Mouse (Mus musculus) left cerebral cortex, adult 9 months (tissue): ENCODE results near the gene Sorl1.

ENCODE experiments used
- DNase-seq, 2 experiments: peaks; one replicate each; pipeline ENCODE4 v3.0.0; 2022; ENCODE audit warnings: low spot score in 2 of 2

Sorl1 gene

DNA sequence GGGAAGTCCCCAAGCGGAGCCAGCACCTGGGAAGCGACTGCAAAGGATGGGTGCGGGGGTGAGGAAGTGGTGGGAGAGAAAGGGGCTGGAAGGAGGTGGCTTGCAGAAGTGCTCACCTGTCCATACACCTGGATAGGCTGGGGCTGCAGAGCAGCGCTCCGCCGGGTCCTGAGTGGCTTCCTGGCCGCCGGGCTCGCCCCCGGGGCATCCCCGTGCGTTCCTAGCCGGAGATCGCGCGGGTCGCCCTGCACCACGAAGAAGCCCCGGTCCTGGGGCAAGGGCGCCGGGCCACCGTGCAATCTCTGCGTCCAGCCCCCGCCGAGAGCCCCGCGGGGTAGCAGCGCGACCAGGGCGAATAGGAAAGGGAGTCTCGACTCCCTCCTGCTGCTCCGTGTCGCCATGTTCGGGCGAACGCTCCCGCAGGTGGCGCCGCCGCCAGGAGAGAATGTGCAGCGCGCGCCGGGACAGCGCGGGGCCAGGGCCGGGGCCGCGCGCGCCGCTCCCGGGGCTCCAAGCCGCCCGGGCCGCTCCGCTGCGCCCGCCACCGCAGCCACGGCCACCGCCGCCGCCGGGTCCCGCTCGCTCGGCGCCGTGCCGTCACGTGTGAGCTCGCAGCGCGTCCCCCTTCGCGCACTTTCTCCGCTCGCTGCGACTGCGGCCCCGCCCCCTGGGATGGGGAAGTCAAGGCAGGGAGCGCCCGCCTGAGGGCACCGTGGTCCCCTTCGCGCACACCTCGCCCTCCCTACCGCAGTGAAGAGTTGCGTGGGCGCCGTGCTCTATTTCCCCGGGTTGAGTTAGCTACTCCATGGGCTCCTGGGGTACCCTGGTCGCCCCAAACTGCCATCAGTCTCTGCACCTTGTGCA, at the start of gene Sorl1:
TSS of gene Sorl1 (minus strand) at position 585 of the 864 bp plus-strand sequence.
- peak in 1 of 2 experiments; percentile 66 for DNase-seq

DNA sequence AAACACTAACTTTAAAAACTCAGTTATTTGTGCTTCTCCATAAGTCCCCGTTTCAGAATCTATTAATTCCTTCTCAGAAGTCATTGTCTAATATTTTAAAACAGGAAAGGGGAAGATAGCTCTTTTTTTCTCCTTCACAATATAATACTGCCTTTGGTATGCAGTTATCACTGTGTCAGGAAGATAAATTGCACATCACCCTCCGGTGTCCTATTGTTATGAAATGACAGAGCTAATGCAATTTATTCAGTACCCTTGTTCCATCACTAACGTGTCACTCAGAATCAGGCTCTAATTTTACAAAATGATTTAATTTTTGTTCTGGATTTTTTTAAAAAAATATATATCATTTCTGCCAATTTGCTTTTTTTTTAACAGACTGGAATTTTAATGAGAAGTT, 49.7 kb upstream of the Sorl1 start:
- no peak for DNase-seq

DNA sequence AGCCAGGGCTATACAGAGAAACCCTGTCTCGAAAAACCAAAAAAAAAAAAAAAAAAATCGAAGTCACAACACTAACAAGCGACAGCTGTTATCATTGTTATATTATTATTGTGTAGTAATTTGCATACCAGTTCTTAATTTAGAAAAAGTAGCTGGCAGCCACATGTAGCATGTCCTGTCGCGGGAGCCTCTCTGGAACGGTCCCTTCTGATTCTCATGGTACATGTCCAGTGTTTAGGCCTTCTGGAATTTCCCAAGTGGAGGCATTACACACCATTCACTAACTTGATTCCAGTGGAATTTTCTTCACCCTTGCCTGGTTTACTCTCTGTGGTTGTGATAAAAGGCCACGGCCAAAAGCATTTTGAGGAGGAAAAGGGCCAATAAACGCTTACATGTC, 45.4 kb upstream of the Sorl1 start:
- DNase-seq: no peak

DNA sequence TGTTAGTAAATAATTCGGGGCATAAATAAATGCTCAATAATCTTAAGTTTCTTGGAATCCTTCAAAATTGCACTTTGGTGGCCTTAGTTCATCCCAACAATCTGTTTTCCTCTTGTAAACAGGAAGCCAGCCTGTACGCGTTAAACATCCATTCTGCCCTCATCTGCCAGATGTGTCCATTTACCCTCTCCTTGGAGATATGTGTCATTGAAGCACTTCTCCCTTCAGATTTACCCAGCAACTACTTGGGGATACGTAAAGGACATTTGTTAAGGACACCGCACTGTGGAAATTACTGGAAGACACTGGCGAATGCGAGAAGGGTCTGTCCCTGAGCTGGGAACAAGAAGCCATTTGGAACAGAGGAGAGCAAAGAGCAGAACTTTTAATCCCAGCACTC, 44.9 kb upstream of the Sorl1 start:
- DNase-seq: no peak

DNA sequence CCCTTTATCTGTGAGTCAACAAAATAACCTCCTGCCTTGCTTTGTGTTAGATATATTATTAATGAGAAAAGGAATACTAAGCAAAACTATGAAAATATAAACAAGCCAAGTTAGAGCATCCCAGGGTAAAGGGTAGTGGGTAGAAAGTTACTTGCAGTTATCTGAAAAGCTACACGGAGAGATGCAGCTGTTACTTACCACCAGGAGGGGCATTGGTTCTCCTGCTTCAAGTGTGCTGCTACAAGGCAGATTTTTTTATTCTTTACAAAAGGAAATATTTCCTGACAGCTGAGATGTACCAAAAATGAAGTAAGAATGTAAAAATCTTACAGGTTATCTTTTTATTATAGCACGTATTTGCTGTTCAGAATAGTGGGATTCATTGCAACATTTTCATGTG, 40.8 kb upstream of the Sorl1 start:
- no peak for DNase-seq

DNA sequence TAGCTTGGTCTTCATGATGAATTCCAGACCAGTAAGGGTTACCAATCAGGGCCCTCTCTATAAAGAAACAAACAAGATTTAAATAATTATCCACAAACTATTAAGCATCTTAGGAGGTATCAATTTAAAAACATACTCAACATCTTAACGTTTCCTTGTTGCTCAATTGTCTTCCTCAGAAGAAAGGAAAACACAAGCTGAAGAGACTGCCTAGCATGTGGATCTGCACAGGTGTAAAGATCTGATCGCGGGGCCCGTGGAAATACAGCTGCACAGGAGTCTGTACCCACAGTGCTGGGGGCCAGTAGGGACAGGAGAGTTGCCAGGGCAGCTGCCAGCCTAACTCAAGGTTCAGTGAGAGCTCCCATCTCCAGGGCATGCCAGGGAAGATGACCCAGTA, 38.9 kb upstream of the Sorl1 start:
- no peak for DNase-seq

DNA sequence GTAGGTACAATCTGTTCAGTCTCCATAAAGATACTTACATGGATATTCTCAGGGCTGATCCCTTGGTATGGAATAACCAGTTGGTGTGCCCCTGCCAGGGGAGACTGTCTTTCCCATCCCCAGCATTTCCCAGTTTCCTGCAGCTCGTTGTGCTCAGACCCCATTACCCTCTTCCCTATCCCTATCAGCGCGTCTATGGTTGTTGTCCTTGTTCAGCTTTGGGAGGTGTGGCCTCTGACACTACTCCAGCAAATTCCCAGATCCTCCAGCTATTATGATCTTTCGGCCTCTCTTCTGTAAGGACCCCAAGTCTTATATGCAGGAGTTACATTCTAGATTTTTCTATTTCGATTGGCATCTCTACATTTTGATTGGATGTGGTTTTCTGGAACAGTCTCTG, 35.3 kb upstream of the Sorl1 start:
- DNase-seq: no peak

DNA sequence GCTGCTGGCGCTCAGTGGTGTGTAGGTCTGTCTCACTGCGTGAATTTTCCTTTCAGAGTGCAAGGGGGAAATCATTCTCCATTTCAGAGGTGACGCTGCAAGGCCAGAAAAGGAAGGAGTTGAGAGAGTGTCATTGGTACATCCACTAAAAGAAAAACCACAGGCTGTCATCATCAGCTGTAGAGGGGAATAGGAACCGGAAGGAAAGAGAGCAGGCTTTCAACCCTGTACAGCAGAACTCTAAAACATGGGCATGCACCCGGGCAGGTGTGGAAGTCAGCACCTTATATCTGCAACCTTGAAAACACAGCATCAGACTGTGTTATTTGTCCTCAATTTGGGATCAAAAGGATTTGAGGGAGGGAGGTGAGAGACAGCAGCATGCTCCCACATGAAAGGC, 34.6 kb upstream of the Sorl1 start:
- DNase-seq: no peak

DNA sequence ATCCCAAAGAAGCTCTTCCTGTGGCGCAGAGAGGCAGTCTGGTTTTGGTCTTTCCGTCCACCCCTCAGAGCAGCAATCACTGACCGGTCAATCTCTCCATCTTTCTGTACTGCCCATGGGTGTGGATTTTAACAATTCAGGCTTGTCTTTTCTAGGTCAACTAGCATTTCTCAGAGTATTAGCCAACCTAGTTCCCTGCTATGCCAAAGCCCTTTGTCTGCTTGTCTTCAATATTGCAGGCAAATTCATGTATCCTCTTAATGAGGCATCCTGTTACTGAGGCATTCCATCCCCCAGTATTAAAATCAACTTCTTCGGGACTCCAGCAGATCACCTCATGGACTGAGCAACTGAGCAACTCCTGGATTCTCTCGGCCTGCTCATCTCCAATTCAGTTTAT, 33.9 kb upstream of the Sorl1 start:
- DNase-seq: no peak

DNA sequence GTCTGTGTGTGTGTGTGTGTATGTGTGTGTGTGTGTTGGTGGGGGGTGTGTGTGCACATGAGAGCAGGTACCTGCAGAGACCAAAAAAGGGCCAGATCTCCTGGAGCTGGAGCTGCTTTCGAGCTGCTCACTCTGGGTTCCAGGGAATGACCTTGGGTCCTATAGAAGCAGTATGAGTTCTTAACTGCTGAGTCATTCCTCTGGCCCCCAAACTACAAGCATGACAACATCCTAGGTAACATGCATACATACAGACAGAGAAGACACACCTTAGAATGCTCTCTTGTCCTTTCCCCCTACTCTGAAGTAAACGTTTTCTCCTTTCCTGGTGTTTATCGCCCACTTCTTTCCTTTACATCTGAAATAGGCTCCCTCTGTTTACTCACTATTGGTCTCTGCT, 32.5 kb upstream of the Sorl1 start:
- no peak for DNase-seq

DNA sequence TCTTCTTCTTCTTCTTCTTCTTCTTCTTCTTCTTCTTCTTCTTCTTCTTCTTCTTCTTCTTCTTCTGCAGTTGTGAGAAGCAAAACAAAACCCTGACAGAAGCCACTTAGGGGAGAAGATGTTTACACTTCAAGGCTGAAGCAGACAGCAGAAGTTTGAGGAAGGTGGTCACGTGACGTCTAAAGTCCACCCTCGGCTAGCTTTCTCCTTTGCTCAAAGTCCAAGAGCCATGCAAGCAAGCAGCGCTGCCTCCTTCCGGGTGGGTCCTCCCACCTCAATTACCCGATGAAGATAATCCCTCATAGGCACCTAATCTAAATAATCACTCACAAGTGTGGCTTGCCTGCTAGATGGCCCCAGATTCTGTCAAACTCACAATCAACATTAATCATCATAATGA, 30.6 kb upstream of the Sorl1 start:
- no peak for DNase-seq

DNA sequence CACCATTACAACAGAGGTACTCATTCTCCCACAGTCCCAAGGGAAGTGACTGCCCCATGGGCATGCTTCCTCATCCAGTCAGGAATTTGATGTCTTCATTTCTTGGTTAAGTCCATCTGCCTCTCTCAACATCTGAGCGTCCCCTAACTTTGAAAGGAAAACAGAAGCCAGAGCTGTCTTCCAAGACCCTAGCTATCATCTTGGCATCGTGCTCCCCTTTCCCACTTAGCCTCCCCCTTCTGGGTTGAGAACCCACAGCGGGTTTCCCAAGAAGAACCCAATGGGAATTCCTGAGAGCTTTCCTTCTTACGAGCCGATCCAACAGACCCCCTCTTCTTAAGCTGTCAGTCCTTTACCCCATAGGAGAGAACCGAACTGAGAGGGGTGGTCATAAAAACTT, 24.7 kb upstream of the Sorl1 start:
- no peak for DNase-seq

DNA sequence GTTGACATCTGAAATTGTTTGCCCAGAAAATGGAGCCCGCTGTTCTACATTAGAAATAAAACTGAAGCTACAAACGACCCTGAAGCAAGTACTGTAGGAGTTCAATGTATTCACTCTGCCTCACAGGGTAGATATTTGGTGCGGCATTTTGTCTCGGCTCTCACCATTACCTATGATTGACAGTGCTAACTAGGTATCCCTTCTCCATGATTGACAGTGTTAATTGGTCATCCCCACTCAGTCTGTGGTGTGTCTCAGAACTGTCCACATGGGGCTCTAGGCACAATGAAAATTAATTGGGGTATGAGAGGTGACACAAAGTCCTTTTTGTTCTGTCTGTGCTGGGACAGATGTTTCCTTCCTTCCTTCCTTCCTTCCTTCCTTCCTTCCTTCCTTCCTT, 23.9 kb upstream of the Sorl1 start:
- no peak for DNase-seq

DNA sequence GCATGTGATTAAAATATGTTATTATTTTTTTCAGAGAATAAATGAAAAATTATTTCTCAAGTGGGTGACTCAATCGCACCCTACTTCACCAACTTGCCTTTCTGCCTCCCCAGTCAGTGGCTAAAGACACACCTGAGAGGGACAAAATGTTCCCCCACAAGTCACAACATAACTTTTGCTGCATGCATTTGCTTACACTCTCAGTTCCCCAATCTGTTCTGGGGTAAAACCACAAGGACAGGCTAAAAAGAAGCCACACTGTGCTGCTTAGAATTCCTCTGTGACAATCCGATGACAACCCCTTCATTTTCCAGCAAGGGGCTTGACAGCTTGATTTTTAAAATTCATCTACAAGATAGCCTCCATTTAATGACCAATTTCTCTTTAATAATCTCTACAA, 22.4 kb upstream of the Sorl1 start:
- no peak for DNase-seq

DNA sequence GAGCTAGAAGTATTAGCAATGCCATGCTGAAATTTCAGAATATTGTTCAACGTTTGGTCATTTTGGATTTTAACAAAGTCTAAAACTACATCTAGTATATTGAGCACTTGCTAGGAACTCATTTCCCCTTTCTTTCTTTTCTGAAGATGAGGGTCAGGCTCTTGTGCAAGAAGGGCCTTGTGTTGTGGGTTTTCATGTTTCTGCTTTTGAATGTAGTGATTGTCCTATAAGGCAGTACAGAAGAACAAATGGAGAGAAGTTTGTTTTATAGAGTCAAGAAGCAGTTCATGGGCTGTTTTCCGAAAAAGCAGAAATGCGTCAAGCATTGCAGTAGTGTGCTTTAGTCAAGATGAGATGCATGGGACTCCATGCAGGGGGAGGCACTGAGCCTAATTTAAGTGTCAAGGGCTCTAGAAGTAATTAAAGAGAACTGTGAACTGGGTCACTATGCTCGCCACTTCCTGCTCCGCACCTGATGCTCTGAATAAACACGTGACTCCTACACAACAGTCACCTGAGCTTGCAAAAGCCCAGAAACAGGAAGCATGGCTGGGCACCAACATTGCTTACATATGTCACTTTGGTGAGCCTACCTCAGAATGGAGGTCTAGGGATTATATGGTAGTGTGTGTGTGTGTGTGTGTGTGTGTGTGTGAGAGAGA, 17.6 kb upstream of the Sorl1 start:
- DNase-seq: no peak

DNA sequence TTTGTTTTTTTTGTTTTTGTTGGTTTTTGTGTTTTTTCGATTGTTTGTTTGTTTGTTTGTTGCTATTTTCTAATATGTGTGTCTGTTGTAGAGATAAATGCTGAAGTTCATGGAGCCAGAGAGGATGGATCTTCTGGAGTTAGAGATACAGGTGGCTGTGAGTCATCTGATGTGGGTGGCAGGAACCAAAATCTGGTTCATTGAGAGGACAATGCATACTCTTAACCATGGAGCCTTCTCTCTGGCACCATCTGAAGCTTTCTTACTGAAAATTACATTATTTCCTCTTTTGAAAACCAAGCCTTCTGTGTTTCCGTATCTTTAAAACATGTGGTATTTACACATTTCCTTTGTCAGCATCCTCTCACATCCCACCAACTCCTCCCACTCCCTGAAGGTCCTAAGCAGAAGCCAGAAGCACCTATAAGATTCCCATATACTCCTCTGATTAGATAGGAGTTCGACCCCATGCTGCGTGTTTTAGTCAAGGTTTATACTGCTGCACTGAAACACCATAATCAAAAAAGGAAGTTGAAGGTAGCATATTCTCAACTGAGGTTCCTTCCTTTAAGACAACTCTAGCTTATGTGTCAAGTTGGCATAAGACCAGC, 14.3 kb upstream of the Sorl1 start:
- peak in 1 of 2 experiments; percentile 51 for DNase-seq

DNA sequence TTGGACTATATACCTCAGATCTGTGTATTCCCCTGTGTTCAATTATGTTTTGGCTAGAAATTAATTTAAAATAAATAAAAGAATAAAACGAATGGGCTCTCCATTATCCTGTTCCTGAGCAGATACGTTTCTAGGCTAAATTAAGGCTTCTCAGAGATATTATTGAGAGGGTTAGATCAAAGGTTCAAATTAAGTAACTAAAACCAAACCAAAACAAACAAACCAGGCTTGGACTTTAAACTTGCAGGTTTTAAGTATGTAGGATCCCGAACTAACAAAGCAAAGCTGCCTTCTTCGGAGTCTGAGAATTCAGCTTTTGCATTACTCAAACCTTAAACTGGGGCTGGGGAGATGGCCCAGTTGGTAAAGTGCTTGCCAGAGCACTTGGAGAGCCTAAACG, 13.5 kb upstream of the Sorl1 start:
- no peak for DNase-seq

DNA sequence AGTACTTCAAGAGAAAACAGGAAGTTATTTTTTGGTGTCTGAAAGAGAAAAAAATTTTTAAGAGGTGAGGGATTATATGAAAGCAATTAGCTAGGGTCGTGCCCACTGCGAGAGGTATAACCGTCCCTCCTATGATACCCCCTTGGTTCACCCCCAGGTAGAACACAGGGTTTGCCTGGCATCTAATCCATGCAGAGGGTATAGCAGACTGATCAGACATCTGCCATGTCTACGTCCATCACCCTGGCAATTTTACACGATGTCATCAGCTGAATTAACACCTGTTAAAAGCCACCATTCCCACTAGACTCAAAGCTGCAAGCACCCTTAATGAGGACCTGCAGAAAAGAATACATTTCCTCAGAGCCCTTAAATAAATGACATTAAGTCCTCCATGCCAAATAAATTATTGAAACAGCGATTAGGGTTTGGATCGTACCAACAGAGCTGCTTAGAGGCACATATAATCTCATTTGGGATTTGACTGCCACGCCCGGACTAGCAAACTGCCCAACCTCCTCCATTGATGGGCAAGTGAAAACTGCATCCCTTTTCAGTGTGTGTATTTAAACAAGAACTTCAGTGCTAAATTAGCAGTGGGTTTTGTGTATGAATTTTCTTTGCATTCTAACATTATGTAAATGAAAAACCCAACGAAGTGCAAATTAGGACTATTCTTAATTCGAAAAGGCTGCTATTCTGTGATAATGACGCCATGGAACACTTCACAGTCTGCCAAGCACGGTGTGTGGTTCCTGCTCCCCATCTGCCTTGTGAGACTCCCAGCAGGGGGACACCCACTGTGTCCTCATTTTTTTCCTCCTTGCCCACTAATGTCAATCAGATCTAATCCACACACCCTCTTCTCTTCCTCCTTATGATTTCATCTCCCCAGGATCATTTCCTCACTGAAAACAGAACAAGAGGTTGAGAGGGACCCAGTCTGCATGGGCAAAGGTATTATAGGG, 7.0 kb upstream of the Sorl1 start:
- peak in 1 of 2 experiments; percentile 66 for DNase-seq

DNA sequence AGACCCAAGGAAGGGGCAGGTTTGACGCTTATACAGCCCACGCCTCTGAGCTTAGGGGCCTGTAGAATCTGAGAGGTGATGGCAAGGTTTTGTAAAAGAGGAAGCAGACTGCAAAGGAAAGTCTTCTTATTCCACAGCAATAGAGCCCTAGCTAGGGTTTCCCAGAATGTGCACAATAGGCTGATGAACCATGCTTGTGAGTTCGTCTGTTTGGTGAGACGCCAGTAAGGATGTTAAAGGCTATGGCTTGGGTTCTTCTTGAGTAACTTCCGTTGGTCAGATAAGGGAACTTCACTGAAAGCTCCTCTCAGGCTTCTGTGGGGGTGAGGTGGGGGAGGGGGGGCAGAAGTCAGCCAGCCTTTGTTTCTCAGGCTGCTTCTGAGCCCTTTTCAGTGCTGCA, 3.9 kb upstream of the Sorl1 start:
- no peak for DNase-seq

DNA sequence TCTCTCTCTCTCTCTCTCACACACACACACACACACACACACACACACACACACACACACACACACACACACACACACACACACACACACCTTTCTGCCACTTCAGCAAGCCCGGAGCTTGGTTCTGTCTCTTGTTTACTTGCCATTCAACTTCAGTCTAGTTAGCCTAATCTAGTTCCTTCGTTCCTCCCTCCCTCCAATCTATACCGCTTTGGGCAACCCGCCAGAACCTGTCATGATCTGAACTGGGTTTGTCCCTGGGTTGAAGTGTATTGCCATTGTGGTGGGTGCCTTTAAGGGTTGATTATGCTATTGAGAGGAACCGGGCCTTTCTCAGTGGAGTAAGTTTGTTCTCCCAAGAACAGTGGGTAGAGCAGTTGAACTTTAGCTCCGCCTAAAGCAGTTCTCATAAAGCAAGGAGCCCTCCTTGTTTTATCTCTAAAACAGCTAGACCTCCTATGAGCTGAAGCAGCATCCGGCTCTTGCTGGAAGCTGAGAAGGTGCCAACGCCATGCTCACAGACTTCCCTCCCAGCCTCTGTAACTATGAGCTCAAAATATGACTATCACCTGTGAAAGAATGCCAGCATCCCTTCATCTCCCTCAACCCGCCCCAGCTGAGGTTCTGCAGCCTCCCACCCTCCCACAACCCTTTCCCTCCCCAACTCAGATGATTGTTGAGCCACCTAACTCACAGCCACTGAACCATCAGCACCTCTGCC, 1.3 kb upstream of the Sorl1 start:
- no peak for DNase-seq

DNA sequence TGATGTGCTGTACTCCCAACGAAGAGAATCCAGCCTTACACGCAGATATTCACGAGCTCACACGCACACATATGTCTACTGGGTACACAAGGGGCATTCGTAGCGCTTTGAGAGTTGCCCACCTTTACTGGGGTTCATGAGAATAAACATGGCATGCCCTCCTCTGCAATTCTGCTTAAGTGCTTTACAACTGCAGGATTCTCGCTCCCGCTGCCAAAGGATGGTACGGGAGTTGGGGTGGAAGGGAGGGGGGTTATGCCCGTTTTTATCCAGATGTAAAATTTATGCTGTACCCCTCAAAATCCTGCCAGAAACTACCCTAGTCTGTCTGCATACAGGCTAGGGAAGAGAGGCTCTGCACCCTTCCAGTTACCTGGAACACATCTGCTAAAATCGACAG, 893 bp downstream of the Sorl1 start:
- DNase-seq: no peak
